Mouse (Mus musculus) forebrain, embryonic 15.5 days (tissue): ENCODE data around the gene Kcnk6. TPM values are rescaled to one million over a fixed set of nuclear protein-coding genes. Genes with fewer than 3 reads are reported as not detected.
"Not testable (repeated sequence)": the region's sequence is repeated elsewhere in the genome, so short reads cannot be mapped to it uniquely, and the experiment has no call there.

Experiments used
- ATAC-seq: fragments of 200-750 bp; cut with Nextera tagmentation; replicated peaks from 2 replicates; pipeline ENCODE4 v1.8.0; 2017; ENCODE audit warnings: mild to moderate bottlenecking, moderate TSS enrichment, moderate library complexity
- H3K27ac ChIP-seq: fragments of 300-500 bp; sonication (generic); replicated peaks from 2 replicates; pipeline ENCODE4 v1.5.1; 2015; ENCODE audit warnings: mild to moderate bottlenecking, inconsistent platforms
- H3K27me3 ChIP-seq: fragments of 300-500 bp; sonication (generic); 2 replicates; pipeline ENCODE4 v1.6.1; 2015; ENCODE audit warnings: inconsistent platforms
- H3K36me3 ChIP-seq: fragments of 300-500 bp; sonication (generic); 2 replicates; pipeline ENCODE4 v1.6.1; 2015; ENCODE audit warnings: mild to moderate bottlenecking, inconsistent platforms
- H3K4me1 ChIP-seq: fragments of 300-500 bp; sonication (generic); 2 replicates; pipeline ENCODE4 v1.6.1; 2015; ENCODE audit warnings: inconsistent platforms
- H3K4me2 ChIP-seq: fragments of 300-500 bp; sonication (generic); replicated peaks from 2 replicates; pipeline ENCODE4 v1.6.1; 2015; ENCODE audit warnings: mild to moderate bottlenecking, inconsistent platforms
- H3K4me3 ChIP-seq: fragments of 300-500 bp; sonication (generic); 2 replicates; pipeline ENCODE4 v1.5.1; 2015; ENCODE audit warnings: mild to moderate bottlenecking, inconsistent platforms
- H3K9ac ChIP-seq: fragments of 300-500 bp; sonication (generic); replicated peaks from 2 replicates; pipeline ENCODE4 v1.6.1; 2015; ENCODE audit warnings: mild to moderate bottlenecking, inconsistent platforms
- H3K9me3 ChIP-seq: fragments of 300-500 bp; sonication (generic); 2 replicates; pipeline ENCODE4 v1.6.1; 2016; ENCODE audit warnings: inconsistent platforms
- WGBS: fragments of 180-500 bp; shearing (Covaris S2); methylation state at CpG from one replicate; pipeline ENCODE4 v1.1.7; 2015; ENCODE audit warnings: mixed read lengths; 5-methylcytosine and 5-hydroxymethylcytosine counted together
- polyA plus RNA-seq: library from polyadenylated mRNA; unstranded; fragments of >200 nt; fragmentation: Nextera tagmentation; extraction: Ambion mirVana; gene quantifications from 2 replicates; pipeline ENCODE4 v1.2.1, GENCODE M21; 2015

The Kcnk6 gene
- polyA plus RNA-seq, 1 experiment from 2014 or later, result 0.28 TPM

DNA sequence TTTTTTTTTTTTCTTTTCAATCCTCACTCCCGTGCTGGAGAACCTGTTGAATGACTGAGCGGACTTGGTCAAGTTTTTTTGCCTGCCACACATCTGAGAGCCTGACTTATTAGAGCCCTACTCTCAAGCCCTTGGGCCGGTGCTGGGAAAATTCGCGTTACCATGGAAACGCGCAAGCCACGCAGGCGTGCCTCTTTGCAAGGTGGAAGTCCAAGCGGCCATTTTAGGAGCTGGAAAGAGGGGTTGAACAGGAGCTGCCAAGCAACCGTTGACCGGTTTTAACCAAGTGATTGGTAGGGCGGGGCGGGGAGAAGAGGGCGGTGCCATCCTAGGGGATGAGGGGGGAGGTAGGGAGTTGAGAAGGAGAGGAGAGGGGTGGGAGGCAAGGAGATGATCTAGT, 17.5 kb downstream of the Kcnk6 start:
- H3K9me3 ChIP-seq, result no peaks in the 10 kb centered on the region
- H3K27ac ChIP-seq, result no peak overlapping the region
- peaks cover 8% of the 10 kb centered on the region; the same call in 1 of the 2 replicates for H3K27me3 ChIP-seq
- ATAC-seq, result no peak
- H3K9ac ChIP-seq, result no peak overlapping the region
- H3K4me3 ChIP-seq, result no peak overlapping the region
- H3K36me3 ChIP-seq, result no peaks in the 10 kb centered on the region
- no peak overlapping the region for H3K4me2 ChIP-seq
- WGBS, result 47% methylated on average over 15 of the region's 15 CpGs
- H3K4me1 ChIP-seq, result peaks cover 15% of the 10 kb centered on the region

DNA sequence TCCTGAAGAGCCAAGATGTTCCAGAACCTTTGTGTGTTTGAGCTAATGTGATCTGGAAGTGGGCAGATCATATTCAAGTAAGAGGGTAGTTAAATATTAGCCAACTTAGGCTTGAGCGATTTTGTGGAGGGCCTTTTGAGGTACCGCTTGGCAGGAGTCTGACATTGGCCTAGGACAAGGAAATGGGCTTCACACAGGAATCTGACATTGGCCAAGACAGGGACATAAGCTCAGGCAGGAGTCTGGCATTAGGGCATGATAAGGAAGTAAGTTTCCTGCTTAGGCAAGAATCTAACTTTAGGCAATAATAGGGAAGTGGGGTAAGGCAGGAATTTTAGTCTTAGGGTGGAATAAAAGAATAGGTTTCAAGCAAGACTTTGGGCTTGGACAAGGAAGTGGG, 18.1 kb downstream of the Kcnk6 start:
- 69% methylated on average over 2 of the region's 2 CpGs for WGBS
- Histone ChIP-seq H3K4me2 (no peak overlapping the region), H3K27ac (no peak overlapping the region), H3K27me3 (peaks cover 8% of the 10 kb centered on the region; the same call in 1 of the 2 replicates), H3K4me3 (no peak overlapping the region), H3K9me3 (no peaks in the 10 kb centered on the region), H3K4me1 (peaks cover 15% of the 10 kb centered on the region), H3K36me3 (no peaks in the 10 kb centered on the region), H3K9ac (no peak overlapping the region)
- ATAC-seq, result no peak

DNA sequence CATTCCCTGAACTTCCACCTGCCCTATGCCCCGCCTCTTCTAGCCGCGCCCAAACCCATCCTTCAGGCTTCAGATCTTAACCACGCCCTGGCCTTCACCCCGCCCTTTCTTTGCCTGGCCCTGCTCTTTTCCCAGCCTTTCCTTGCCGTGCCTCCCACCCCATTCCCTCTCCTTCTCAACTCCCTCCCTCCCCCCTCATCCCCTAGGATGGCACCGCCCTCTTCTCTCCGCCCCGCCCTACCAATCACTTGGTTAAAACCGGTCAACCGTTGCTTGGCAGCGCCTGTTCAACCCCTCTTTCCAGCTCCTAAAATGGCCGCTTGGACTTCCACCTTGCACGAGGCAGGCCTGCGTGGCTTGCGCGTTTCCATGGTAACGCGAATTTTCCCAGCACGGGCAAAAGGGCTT, 18.6 kb downstream of the Kcnk6 start, which contains the start of gene Catsperg1:
Catsperg1 (minus strand) TSS at position 361 of the 408 bp plus-strand sequence.
- peak within 1 kb of the TSS; percentile 31 for H3K4me3 ChIP-seq
- H3K9ac ChIP-seq, result no peak within 1 kb of the TSS
- no peaks in the 10 kb centered on the region for H3K9me3 ChIP-seq
- H3K27me3 ChIP-seq, result peaks cover 8% of the 10 kb centered on the region; the same call in 1 of the 2 replicates
- H3K27ac ChIP-seq, result 0 out of 2 replicates have a peak within 1 kb of the TSS, but pooled peaks have one; percentile 23
- H3K4me2 ChIP-seq, result peak within 1 kb of the TSS; percentile 46
- 2% methylated on average over 20 of the region's 20 CpGs for WGBS
- ATAC-seq, result peak; percentile 68
- no peaks in the 10 kb centered on the region for H3K36me3 ChIP-seq
- peaks cover 15% of the 10 kb centered on the region for H3K4me1 ChIP-seq

DNA sequence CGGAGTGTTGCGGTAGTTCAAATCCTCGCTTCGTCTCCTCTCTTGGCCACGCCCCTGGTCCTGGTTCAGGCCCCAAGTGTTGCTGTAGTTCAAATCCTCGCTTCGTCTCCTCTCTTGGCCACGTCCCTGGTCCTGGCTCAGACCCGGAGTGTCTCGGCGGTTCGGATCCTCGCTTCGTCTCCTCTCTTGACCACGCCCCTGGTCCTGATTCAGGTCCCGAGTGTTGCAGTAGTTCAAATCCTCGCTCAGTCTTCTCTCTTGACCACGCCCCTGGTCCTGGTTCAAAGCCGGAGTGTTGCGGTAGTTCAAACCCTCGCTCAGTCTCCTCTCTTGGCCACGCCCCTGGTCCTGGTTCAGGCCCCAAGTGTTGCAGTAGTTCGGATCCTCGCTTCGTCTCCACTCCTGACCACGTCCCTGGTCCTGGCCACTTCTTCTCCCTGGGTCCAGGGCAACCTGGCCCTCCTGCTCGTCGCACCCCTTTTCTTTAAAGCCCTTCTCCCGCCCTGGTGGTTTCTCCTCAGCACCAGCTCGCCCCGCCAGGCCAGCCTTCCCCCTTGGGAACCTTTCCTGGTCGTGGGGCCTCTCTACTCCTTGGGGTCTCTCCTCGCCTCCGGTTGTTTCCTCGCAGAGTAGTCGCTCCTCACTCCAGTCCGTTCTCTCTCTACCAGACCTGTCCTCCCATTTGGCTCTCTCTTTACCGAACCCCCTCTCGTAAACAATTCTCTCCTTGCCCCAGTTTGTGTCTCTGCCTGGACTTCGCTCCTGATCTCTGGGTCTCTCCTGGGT, 19.3 kb downstream of the Kcnk6 start:
- peak; percentile 51; the same call in 1 of the 2 replicates for ATAC-seq
- Histone ChIP-seq H3K4me3 (peak overlapping the region; percentile 31), H3K4me1 (peaks cover 15% of the 10 kb centered on the region), H3K4me2 (peak overlapping the region; percentile 46)
- not testable (repeated sequence) for H3K27ac ChIP-seq, H3K9ac ChIP-seq, H3K27me3 ChIP-seq, H3K36me3 ChIP-seq, H3K9me3 ChIP-seq
- WGBS, result 18% methylated on average over 40 of the region's 40 CpGs

DNA sequence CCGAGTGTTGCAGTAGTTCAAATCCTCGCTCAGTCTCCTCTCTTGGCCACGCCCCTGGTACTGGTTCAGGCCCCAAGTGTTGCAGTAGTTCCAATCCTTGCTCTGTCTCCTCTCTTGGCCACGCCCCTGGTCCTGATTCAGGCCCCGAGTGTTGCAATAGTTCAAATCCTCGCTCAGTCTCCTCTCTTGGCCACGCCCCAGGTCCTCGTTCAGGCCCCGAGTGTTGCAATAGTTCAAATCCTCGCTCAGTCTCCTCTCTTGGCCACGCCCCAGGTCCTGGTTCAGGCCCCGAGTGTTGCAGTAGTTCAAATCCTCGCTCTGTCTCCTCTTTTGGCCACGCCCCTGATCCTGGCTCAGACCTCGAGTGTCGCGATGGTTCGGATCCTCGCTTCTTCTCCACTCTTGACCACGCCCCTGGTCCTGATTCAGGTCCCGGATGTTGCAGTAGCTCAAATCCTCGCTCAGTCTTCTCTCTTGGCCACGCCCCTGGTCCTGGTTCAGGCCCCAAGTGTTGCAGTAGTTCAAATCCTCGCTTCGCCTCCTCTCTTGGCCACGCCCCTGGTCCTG, 20.0 kb downstream of the Kcnk6 start:
- H3K27ac ChIP-seq, result no peak overlapping the region
- 15% methylated on average over 26 of the region's 26 CpGs for WGBS
- H3K27me3 ChIP-seq, result peaks cover 8% of the 10 kb centered on the region; the same call in 1 of the 2 replicates
- H3K4me3 ChIP-seq, result no peak overlapping the region; the same call in 1 of the 2 replicates
- H3K4me2 ChIP-seq, result 0 out of 2 replicates have a peak overlapping the region, but pooled peaks have one; percentile 46
- H3K9me3 ChIP-seq, result no peaks in the 10 kb centered on the region
- peaks cover 15% of the 10 kb centered on the region for H3K4me1 ChIP-seq
- H3K9ac ChIP-seq, result no peak overlapping the region
- H3K36me3 ChIP-seq, result no peaks in the 10 kb centered on the region
- no peak for ATAC-seq

DNA sequence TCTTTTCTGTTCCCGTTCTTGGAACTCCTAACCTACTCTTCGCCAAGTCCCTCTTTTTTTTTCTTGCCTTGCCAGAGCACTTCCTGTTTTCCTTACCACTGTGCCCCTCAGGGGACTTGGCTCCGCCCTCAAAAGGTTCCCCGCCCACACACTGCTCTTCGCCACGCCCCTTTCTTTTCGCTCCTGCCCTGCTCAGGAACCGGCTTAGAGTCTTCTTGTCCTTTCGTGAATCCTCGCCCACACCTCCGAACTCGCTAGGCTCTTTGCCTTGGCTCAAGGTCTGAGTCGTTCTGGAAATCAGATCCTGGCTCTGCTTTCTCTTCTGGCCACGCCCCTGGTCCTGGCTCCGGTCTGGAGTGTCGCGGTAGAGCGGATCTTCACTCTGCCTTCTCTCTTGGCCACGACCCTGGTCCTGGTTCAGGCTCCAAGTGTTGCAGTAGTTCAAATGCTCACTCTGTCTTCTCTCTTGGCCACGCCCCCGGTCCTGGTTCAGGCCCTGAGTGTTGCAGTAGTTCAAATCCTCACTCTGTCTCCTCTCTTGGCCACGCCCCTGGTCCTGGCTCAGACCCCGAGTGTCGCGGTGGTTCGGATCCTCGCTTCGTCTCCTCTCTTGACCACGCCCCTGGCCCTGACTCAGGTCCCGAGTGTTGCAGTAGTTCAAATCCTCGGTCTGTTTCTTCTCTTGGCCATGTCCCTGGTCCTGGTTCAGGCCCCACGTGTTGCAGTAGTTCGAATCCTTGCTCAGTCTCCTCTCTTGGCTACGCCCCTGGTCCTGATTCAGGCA, 20.7 kb downstream of the Kcnk6 start:
- Histone ChIP-seq H3K9ac (no peak overlapping the region), H3K4me3 (peak overlapping the region; percentile 33), H3K27me3 (peaks cover 8% of the 10 kb centered on the region; the same call in 1 of the 2 replicates), H3K4me2 (peak overlapping the region; percentile 38), H3K4me1 (peaks cover 15% of the 10 kb centered on the region), H3K9me3 (no peaks in the 10 kb centered on the region), H3K36me3 (no peaks in the 10 kb centered on the region), H3K27ac (no peak overlapping the region)
- ATAC-seq, result 0 out of 2 replicates have a peak, but pooled peaks have one; percentile 42
- WGBS, result 7% methylated on average over 34 of the region's 34 CpGs

DNA sequence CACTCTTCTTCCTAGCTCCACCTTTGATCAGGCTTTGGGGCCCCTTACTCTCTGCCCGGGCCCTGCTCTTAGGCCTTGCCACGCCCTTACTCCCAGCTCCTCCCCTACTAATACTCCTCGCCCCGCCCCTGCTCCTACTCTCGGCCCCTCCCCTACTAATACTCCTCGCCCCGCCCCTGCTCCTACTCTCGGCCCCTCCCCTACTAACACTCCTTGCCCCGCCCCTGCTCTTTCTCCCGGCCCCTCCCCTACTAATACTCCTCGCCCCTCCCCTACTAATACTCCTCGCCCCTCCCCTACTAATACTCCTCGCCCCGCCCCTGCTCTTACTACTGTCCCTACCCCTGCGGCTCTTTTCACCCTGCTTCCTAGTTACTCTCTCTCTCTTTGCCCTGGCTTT, 21.3 kb downstream of the Kcnk6 start:
- 30% methylated on average over 15 of the region's 15 CpGs for WGBS
- not testable (repeated sequence) for H3K9me3 ChIP-seq, ATAC-seq, H3K27me3 ChIP-seq, H3K36me3 ChIP-seq, H3K9ac ChIP-seq, H3K27ac ChIP-seq
- H3K4me1 ChIP-seq, result peaks cover 15% of the 10 kb centered on the region
- peak overlapping the region; percentile 33; the same call in 1 of the 2 replicates for H3K4me3 ChIP-seq
- peak overlapping the region; percentile 38 for H3K4me2 ChIP-seq

DNA sequence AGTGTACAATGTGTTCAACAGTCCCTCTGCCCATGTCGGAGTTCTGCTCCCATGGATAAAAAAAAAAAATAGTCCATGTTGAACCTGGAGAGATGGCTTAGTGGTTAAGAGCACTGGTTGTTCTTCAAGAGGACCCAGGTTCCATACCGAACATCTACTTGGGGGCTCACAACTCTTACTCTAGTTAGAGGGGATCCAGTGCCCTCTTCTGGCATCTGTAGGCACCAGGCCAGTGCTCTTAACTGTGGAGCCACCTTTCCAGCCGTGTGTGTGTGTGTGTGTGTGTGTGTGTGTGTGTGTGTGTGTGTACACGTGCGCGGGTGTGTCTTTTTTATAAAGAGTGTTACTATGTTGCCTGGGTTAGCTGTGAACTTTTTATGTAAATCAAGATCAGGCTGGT, 29.7 kb downstream of the Kcnk6 start:
- 83% methylated on average over 6 of the region's 6 CpGs for WGBS
- H3K4me1 ChIP-seq, result no peaks in the 10 kb centered on the region
- no peaks in the 10 kb centered on the region for H3K36me3 ChIP-seq
- H3K4me2 ChIP-seq, result no peak overlapping the region
- no peak overlapping the region for H3K4me3 ChIP-seq
- no peak for ATAC-seq
- H3K27ac ChIP-seq, result no peak overlapping the region
- H3K9ac ChIP-seq, result no peak overlapping the region
- H3K9me3 ChIP-seq, result no peaks in the 10 kb centered on the region
- H3K27me3 ChIP-seq, result no peaks in the 10 kb centered on the region

DNA sequence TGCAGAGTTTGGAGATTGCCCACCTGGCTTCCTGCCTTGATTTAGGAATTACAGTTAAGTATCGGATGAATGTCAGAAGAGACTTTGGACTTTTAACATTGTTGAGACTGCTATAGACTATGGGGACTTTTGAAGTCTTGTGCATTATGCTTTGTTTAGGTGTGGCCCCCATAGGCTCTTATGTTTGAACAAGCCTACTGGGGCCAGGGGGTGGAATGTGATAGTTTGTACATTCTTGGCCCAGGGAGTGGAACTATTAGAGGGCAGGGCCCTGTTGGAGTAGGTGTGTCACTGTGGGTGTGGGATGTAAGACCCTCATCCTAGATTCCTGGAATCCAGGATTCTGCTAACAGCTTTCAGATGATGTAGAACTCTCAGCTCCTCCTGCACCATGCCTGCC, 38.1 kb downstream of the Kcnk6 start:
- WGBS, result 84% methylated on average over 1 of the region's 1 CpGs
- not testable (repeated sequence) for ATAC-seq

DNA sequence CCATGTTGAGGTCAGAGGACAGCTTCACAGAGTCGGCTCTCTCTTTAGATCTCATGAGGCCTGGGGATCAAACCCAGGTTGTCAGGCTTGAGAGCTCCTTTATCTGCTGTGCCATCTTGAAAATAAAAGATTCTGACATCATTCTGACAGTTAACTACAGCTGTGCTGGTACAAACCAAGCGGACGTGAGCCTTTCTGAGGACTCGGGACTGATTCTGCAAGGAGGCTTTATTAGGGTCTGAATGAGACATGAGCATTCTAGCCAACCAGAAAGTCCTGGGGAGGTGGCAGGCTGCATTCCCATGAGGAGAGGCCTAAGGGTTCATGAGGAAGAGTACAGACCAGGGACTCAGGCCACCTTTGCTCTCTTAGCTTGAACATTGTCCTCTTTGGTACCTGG, 51.0 kb downstream of the Kcnk6 start:
- Histone ChIP-seq H3K27ac (0 out of 2 replicates have a peak overlapping the region, but pooled peaks have one; percentile 57), H3K4me1 (peaks cover 19% of the 10 kb centered on the region)
- not testable (repeated sequence) for H3K4me2 ChIP-seq, H3K9me3 ChIP-seq, H3K27me3 ChIP-seq, H3K4me3 ChIP-seq, H3K36me3 ChIP-seq, ATAC-seq, H3K9ac ChIP-seq
- WGBS, result 91% methylated on average over 4 of the region's 4 CpGs

More for the DNA sequence above, 38.1 kb downstream of the Kcnk6 start:
- not testable (repeated sequence) for H3K36me3 ChIP-seq, H3K4me1 ChIP-seq, H3K9me3 ChIP-seq, H3K27ac ChIP-seq, H3K27me3 ChIP-seq, H3K4me2 ChIP-seq, H3K4me3 ChIP-seq, H3K9ac ChIP-seq

DNA sequence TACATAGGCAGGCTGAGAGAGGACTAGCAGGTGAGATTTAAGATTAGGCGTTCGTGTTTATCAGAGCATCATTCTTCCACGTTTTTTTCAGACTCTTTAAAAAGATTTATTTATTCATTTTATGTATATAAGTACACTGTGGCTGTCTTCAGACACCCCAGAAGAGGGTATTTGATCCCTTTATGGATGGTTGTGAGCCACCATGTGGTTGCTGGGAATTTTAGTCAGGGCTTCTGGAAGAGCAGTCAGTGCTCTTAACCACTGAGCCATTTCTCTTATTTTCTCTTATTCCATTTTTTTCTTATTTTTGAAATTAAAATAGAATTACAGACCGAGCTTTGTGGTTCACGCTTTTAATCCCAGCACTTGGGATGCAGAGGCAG, 51.5 kb downstream of the Kcnk6 start:
- peaks cover 19% of the 10 kb centered on the region for H3K4me1 ChIP-seq
- no peaks in the 10 kb centered on the region for H3K9me3 ChIP-seq
- peak overlapping the region; percentile 66; the same call in 1 of the 2 replicates for H3K9ac ChIP-seq
- peak overlapping the region; percentile 56 for H3K4me3 ChIP-seq
- peak overlapping the region; percentile 44 for H3K4me2 ChIP-seq
- peaks cover 8% of the 10 kb centered on the region for H3K36me3 ChIP-seq
- ATAC-seq, result peak; percentile 57
- H3K27me3 ChIP-seq, result no peaks in the 10 kb centered on the region
- peak overlapping the region; percentile 57 for H3K27ac ChIP-seq
- WGBS, result 38% methylated on average over 5 of the region's 5 CpGs
